Mouse (Mus musculus) bone marrow, adult 2 months (tissue): Measurements from ENCODE around the gene Ncf1.

Experiments used
- CTCF ChIP-seq: fragments of 200-500 bp; IDR thresholded peaks from 2 replicates; pipeline ENCODE4 v1.5.1; 2011; ENCODE audit warnings: low read length, control low read depth; ENCODE audit not compliant: control insufficient read depth, insufficient read depth
- POLR2A ChIP-seq: fragments of 200-500 bp; IDR thresholded peaks from 2 replicates; pipeline ENCODE4 v1.6.1; 2011; ENCODE audit warnings: low read depth, mild to moderate bottlenecking, control low read depth, low read length, borderline replicate concordance; ENCODE audit not compliant: control insufficient read depth

- TF ChIP-seq CTCF (no peak), POLR2A (no peak)
Observed at GRCm38 (mm10) chr5:134226946-134227345, 2.5 kb downstream of the Ncf1 start.
